Mouse (Mus musculus): Measurements from ENCODE around the gene 4931422A03Rik.

The 4931422A03Rik gene

DNA sequence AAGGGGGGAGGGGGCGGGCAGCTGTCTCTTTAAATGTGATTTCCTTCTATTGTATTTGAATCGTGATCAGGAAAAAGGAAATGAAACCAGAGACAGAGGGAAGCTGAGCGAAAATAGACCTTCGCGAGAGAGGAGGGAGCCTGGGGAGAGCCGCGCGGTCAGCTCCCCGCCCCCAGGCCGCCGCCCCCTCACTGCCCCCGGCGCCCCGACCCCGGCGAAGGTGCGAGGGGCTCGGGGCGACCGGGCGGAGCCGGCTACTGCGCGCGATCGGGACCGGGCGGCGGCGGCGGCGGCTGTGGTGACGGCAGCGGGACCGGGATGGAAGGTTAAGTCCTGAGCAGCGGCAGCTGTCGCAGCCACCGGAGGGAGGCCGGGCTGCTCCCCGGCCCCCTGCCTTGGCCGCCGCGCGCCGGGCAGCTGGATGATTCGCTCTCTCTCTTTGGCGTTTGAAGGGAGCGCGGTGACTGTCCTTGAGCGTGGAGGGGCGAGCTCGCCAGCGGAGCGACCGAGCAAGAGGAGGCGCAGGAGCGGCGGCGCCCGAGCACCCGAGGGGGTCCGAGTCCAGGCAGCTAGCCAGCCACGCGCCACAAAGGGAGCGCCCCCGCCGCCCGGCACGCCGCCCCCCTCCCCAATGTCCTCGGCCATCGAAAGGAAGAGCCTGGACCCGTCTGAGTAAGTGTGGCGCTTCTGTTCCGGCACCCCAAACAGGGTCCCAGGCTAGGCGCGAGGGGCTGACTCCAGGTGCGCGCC lies 57.9 kb downstream of the 4931422A03Rik start:
- peak; percentile 62 for DNase-seq (ENCODE audit: extremely low spot score)

- DNase-seq (ENCODE audit: extremely low spot score): peak; percentile 74
Measured at GRCm38 (mm10) chr2:103969437-103970040, 58.6 kb downstream of the 4931422A03Rik start.

DNA sequence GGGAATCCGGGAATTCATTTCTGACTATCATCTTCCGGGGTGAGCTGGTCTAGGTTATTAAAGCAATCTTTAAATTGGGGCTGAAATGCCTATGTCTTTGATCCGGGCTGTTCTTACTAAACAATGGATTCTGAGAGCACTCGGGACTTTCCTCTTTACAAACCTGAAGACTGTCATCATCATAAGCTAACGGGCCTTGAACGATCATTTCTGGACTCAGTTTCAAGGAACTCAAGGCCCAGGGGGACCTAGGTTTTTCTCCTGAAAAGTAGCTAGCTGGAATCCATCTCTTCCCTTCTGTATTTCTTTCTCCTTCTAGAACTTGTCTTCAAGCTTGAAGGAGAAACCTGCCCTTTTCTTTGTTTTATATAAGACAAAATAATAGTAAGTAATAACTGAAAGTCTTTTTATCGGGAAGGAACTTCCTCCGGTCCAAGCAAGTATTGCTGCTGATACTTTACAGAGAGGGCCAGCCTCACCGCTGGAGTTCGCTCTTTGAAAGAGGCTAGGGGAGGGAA lies 59.2 kb downstream of the 4931422A03Rik start:
- no peak for DNase-seq (ENCODE audit: extremely low spot score)

DNA sequence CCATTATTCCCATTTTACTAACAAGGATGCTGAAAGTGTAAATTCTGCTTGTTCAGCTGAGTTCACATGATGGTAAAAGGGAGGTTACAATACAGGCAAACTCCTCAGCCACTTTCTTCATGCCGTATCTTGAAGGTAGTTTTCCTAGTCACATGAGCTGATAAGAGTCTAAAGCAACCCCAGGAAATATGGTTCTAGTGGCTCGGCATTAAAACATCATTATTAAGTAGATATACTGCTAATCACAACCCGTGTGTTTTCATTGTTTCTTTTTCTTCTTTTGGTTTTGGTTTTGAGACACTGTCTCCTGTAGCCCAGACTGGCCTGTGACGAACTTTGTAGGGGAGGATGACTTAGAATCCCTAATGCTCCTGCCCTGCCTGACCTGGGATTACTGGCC lies 60.0 kb downstream of the 4931422A03Rik start:
- no peak for DNase-seq (ENCODE audit: extremely low spot score)

GRCm38 (mm10) chr2:103965391-103965790 lies 62.8 kb downstream of the 4931422A03Rik start:
- DNase-seq (ENCODE audit: extremely low spot score): no peak

GRCm38 (mm10) chr2:103962349-103962748 lies 65.8 kb downstream of the 4931422A03Rik start:
- no peak for DNase-seq (ENCODE audit: extremely low spot score)

DNA sequence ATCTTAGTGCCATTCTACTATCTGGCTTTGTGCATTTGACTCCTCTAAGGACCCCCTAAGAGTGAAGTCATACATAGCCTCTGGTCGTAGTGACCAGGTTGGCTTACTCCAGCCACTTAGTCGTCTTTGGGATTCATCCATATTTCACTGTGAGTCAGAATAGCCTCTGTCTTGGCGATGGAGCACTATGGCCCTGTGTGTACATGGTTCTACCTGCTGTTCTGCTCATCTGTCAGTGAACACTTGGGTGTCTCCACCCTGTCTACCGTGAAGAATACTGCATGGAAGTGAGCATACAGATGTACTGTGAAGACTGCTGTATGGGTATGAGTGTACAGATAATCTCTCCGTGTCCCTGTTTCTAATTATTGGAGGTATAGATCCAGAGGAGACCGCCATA lies 68.6 kb downstream of the 4931422A03Rik start:
- DNase-seq (ENCODE audit: extremely low spot score): no peak

DNA sequence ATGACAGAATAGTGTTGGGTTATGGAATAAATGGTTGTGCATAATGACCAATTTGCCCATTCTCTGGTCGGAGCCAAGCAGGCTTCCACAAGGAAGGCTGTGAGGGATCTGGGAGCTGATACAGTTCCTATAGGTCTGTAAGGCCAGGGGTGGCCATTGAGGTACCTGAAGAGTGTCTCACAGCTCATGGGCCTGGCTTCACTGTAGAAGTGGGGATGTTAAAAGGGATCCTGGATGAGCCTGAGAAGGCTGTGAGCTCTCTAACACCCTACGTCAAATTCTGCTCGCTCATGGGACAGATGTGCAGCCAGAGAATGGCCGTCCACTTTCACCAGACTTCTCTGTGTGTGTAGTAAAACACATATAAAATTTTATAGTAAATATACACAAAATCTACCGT lies 69.1 kb downstream of the 4931422A03Rik start:
- no peak for DNase-seq (ENCODE audit: extremely low spot score)

- DNase-seq (ENCODE audit: extremely low spot score): no peak
Measured at GRCm38 (mm10) chr2:103958634-103959033, 69.5 kb downstream of the 4931422A03Rik start.

DNA sequence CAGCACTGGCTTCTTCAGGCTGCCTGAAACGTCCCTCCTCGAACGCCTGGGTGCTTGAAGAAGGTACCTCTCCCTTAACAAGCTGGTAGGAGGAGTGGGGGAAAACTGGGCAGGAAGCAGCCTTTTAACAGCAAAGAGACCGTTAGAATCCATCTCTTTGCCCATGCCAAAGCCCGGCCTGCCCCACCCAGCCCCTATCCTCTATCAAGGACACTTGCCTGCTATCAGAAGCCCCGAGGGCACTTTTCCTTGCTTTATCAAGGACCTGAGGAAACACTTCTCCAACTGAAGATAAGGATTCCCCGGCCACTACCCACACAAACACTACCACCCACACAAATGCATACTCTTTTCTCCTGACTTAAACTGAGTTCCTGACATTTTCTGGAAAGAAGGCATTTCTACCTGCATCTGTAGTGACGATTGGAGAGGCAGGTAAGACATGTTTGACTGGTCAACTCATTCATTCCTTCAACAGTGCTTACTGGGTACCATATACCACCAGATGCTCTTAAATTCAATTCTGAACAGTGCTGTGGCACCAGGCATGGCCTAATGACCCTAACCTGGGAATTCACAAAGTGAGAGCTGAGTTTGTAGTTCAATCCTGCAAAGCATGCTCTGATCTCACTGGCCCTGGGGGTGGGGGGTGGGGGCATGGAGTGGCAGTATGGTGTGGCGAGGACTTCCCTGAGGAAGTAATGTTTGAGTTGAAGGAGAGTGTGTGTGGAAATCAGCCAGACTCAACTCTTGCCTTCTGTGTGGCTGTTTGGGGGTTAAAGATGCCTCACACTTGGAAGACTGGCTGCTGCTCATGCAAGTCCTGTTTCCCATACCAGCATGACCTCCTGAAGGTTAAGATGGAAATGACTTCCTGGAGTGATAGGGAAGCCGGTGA lies 70.3 kb downstream of the 4931422A03Rik start, which contains the start of gene Lmo2:
TSS of gene Lmo2 (plus strand) at position 338 of the 898 bp plus-strand sequence.
- DNase-seq (ENCODE audit: extremely low spot score): no peak

- DNase-seq (ENCODE audit: extremely low spot score): no peak
Measured at GRCm38 (mm10) chr2:103956867-103957266, 71.3 kb downstream of the 4931422A03Rik start.

DNA sequence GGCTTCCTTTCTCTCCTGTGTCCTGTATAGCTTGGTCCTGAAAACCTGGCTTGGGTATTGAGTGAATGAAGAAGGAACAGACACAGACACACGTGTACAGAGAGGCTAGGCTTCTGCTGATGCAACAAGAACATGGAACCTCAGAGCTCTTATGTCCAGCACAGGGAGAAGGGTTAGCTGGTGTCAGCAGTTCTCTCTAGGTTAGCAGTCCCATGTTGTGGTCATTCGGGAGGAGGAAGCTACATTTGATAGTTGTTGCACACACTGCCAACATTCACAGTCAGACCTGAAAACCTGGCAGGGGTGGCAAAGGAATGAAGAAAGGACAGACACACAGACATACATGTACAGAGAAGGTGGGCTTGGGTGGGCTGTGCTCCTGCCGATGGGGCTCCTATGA lies 72.4 kb downstream of the 4931422A03Rik start:
- DNase-seq (ENCODE audit: extremely low spot score): no peak

DNA sequence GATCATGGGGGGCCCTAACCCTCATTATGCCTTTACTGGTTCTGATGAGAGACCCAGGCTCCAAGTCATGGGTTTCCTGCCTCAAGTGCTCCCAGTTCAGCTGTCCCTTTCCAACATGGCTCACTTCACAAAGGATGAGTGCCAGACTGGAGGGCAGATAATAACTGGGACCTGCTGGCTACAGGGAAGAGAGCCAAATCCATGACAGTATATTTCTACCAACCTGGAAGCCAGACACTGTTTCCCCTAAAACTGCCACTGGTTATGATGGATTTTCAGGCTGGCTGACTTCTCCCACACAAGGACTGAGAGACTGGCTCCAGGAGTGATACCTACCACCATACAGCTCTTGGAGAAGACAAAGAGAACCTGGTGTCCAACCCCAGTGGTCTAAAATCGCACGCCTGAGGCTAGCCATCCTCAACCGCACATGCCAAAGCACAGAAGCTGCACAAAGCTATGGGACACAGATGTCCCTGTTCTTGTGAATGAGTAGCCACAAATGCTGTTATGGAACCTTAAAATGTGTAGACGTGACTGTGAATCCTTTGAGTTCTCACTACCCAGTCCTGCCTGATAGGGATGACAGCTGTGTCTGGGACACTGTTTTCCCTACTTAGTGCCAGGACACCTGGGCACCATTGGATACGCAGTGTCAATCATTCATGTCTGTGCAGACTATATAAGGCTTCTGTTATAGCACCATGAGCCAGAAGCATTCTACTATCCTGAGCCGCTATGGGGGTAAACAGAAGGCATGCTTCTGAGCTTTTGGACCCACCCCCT lies 74.9 kb downstream of the 4931422A03Rik start:
- no peak for DNase-seq (ENCODE audit: extremely low spot score)

DNA sequence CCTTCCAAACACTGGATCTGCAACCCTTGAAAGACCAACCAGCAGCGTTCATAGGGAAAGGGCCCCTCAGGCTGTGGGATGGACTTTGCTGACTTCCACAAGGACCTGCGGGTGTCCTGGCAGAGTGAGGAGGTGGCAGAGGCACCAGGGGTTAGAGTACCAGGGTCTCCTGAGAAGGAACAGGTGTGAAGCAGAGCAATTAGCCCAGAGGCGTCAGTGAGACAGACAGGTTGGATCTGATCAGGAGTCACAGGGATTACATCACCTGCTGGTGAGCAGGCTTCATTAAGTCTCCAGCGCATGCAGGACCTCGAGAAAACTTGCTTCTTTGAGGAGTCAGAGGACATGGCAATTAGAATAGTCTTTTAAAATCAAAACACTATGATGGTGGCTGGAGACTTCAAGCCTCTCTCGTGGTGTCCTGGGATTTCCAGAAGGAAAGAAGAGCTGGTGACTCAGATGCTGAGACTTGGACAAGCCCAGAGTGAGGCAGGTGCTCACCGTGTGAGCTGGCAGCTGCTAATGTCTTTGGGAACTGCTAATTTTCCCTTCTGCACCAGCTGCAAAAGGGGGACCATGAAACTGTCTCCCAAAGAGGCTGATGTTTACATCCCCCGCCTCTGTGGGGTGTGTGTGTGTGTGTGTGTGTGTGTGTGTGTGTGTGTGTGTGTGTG lies 80.0 kb downstream of the 4931422A03Rik start:
- DNase-seq (ENCODE audit: extremely low spot score): no peak

DNA sequence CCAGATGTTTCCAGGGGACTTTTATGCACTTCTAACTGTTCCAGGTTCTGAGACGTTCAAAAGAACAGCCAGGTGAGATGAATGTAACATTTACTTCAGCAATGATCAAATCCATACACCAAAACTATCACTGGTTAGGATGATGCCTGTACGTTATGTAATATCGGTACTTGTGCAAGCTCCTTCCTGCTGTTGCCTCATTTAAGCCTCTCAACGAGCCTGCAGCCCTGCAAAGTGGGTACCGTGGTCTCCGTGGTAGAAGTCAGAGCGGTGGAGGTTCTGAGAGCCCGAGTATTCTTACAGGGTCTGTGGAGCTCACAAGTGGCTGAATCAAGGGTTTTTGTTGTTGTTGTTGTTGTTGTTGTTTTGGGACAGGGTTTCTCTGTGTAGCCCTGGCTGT lies 81.3 kb downstream of the 4931422A03Rik start:
- no peak for DNase-seq (ENCODE audit: extremely low spot score)

DNA sequence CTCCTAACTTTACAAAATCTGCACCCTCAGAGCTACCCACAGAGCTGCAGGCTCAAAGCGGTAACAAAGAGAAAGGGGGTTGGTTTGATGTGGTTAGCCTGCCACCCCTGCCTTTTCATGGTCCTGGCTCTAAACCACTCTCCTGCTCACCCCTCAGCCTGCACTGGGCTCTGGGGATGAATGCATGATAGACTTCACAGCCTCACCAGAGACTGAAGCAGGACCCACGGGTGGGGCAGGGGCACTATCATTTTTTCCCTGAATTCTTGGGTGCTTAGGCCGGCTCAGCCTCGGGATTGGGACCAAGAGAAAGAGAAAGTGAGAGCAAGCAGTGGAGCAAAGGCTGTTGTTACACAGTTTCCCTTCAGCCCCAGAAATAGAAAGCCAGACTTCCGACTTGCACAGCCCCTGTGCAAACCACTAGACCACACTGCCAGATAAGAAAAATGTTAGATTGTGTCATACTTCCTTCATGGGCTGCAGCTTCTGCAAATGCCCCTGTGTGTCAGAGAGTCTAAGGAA lies 82.5 kb downstream of the 4931422A03Rik start:
- DNase-seq (ENCODE audit: extremely low spot score): no peak

GRCm38 (mm10) chr2:103944859-103945258 lies 83.3 kb downstream of the 4931422A03Rik start:
- DNase-seq (ENCODE audit: extremely low spot score): no peak

- no peak for DNase-seq (ENCODE audit: extremely low spot score)
Measured at GRCm38 (mm10) chr2:103941085-103941484, 87.1 kb downstream of the 4931422A03Rik start.

DNA sequence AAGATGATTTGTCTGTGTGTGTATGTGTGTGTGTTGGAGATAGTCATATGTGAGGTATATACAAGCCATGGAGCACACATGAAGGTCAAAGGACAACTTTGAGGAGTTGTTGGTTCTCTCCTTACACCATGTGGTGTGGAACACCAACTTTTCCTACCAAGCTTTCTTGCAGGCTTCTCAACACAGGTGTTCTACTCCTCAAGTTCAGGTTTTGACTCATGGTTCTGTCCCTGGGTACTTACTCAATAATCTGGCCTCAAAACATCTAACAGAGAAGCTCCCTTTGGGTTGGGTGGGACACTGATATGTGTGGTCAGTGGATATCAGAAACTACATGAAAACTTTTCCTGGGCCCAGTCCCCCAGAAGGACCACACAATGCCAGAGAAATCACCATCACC lies 89.2 kb downstream of the 4931422A03Rik start:
- no peak for DNase-seq (ENCODE audit: extremely low spot score)

GRCm38 (mm10) chr2:103938573-103938972 lies 89.6 kb downstream of the 4931422A03Rik start:
- no peak for DNase-seq (ENCODE audit: extremely low spot score)

All from embryo, embryonic 9.5 days (tissue).